Mouse (Mus musculus): ENCODE measurements around the gene Siah3. TPM values are rescaled to one million over a fixed set of nuclear protein-coding genes. Genes with fewer than 3 reads are reported as not detected.
"Not testable (repeated sequence)": the region's sequence is repeated elsewhere in the genome, so short reads cannot be mapped to it uniquely, and the experiment has no call there.

Gene Siah3
- total and polyA plus RNA-seq, 2 experiments from 2014 or later: 3.3 to 6.1 TPM

DNA sequence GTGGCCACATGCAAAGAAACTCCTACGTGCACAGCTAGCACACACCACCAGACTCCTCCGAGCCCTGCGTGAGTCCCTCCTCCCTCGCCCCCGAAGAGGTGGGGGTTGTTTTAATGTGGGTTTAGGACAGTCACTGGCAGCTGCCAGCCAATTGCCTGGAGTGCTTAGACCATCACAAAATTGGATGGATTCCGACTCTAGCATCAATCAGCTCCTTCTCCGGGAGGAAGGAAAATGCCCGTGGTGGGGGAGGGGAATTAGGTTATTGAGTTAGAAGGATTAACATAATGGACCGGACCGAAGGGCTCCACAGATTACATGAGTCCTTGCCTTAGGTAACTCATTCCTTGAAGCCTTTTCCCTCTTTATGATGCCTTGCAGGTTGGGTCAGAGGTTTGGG, 22.9 kb upstream of the Siah3 start:
- no peak overlapping the region for H3K4me2 ChIP-seq (ENCODE audit: low read depth)
- no peak for TF ChIP-seq CTCF (IDR thresholded peaks at IDR 0.05; ENCODE audit: low read depth)
- peak; percentile 43; the same call in 1 of the 2 replicates for ATAC-seq
- no peaks in the 10 kb centered on the region for H3K9me3 ChIP-seq (ENCODE audit: low read length)
- H3K4me1 ChIP-seq (ENCODE audit: insufficient read depth): no peaks in the 10 kb centered on the region
- no peaks in the 10 kb centered on the region for H3K36me3 ChIP-seq (ENCODE audit: insufficient read depth)
- DNase-seq: peak; percentile 40
- no peaks in the 10 kb centered on the region for H3K27me3 ChIP-seq (ENCODE audit: insufficient read depth, low read length)
- H3K9ac ChIP-seq: no peak overlapping the region
- H3K4me3 ChIP-seq (ENCODE audit: low read depth, low read length): no peak overlapping the region
- WGBS: 25% methylated on average over 10 of the region's 10 CpGs
- no peak overlapping the region for H3K27ac ChIP-seq (ENCODE audit: low read depth, low read length)

DNA sequence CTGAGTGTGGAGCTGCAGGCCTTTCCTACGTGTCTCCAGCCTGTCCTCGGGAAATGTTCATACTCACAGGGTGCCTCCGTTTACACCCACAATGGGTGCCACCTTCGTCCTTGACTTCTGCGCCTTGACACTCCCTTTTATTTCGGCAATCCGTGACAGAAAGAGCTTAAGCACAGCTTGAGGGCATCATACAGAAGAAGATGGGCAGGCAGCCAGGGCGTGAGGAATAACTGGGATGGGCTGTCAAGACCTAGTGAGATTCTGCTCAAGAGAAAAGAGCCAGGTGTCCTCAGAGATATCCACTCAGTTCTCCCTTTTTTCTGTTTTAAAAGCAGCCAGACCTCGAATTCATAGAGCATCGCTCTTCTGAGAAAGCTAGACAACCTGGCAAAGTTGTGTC, 21.2 kb upstream of the Siah3 start:
- ATAC-seq: peak; percentile 27
- 61% methylated on average over 10 of the region's 10 CpGs for WGBS
- no peaks in the 10 kb centered on the region for H3K36me3 ChIP-seq (ENCODE audit: insufficient read depth)

DNA sequence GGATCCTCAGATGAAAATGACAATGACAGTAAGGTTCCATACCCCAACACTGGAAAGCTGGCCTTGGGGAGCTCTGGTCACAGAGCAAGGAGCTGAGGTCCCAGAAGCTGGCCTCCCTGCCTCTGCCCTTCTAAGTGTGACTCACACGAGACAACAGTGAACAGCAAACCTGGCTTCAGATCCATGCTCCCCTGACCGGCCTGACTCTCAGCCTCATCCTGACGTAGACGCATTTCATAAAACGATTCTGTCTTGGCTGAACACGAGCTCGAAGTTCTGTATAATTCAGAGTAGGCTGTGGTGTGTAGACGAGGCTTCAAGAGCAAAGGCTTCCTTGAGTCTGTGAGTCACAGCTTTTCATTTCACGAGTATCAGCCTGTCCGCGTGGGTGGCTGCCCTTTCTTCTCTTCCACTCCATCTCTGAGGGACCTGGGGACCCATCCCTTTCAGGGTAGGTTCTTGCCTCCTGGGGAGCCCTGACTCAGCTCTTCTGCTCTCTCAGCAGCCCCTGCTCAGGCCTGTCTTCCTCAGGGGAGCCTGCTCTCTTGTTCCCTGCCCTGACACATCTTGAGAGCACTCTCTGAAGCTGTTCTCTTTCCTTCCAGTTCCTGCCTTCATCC, 11.2 kb upstream of the Siah3 start:
- no peak overlapping the region for H3K9ac ChIP-seq
- no peaks in the 10 kb centered on the region for H3K9me3 ChIP-seq (ENCODE audit: low read length)
- no peak for TF ChIP-seq CTCF (IDR thresholded peaks at IDR 0.05; ENCODE audit: low read depth)
- ATAC-seq (no peak; the same call in 1 of the 2 replicates), DNase-seq (peak; percentile 6)
- H3K36me3 ChIP-seq (ENCODE audit: insufficient read depth): no peaks in the 10 kb centered on the region
- WGBS: 69% methylated on average over 11 of the region's 11 CpGs
- H3K4me1 ChIP-seq (ENCODE audit: insufficient read depth): 0 out of 2 replicates have a peak, but pooled peaks cover 9% of the 10 kb centered on the region
- H3K4me3 ChIP-seq (ENCODE audit: low read depth, low read length): no peak overlapping the region
- H3K27ac ChIP-seq (ENCODE audit: low read depth, low read length): 0 out of 2 replicates have a peak overlapping the region, but pooled peaks have one; percentile 17
- H3K27me3 ChIP-seq (ENCODE audit: insufficient read depth, low read length): no peaks in the 10 kb centered on the region
- no peak overlapping the region for H3K4me2 ChIP-seq (ENCODE audit: low read depth)

More for the DNA sequence above, 21.2 kb upstream of the Siah3 start:
- no peak overlapping the region for H3K9ac ChIP-seq
- no peak overlapping the region for H3K4me2 ChIP-seq (ENCODE audit: low read depth)
- no peaks in the 10 kb centered on the region for H3K27me3 ChIP-seq (ENCODE audit: insufficient read depth, low read length)
- H3K4me1 ChIP-seq (ENCODE audit: insufficient read depth): no peaks in the 10 kb centered on the region
- no peak overlapping the region for H3K27ac ChIP-seq (ENCODE audit: low read depth, low read length)
- TF ChIP-seq CTCF (IDR thresholded peaks at IDR 0.05; ENCODE audit: low read depth): no peak
- DNase-seq: no peak
- no peaks in the 10 kb centered on the region for H3K9me3 ChIP-seq (ENCODE audit: low read length)
- H3K4me3 ChIP-seq (ENCODE audit: low read depth, low read length): no peak overlapping the region

DNA sequence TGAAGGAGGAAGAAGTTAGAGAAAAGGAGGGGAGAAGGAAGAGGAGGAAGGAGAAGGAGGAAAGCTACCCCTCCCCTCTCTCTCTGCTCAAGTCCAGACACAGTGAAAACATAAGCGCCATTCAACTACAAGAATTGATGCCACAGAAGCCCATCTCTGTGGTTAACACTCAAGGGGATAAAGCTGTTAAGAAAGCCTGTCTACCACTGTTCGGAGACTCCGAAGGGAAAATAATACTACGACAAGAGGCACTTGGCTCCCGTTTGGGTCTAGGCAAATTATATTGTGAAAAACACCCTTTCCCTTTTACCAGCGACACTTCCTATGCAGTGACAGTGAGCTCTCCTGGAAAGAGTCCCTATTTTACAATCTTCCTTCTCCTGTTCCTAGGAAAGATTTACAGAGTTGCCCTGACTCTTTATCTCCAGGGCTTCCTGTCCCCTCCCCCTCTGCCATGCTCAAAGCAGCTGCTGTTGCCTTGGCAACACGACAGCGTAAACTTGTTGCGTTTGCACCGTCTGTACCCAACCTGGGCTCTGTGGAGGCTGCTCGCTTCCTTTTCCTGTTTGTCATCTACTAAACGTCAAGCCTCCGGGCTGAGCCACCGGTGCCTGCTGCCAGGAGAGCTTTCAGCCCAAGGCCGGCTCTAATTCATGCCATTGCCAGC, 10.4 kb upstream of the Siah3 start:
- Histone ChIP-seq H3K9me3 (ENCODE audit: low read length) (no peaks in the 10 kb centered on the region), H3K4me3 (ENCODE audit: low read depth, low read length) (peak overlapping the region; percentile 17), H3K27ac (ENCODE audit: low read depth, low read length) (peak overlapping the region; percentile 17), H3K36me3 (ENCODE audit: insufficient read depth) (no peaks in the 10 kb centered on the region), H3K9ac (peak overlapping the region; percentile 11; the same call in 1 of the 2 replicates), H3K27me3 (ENCODE audit: insufficient read depth, low read length) (no peaks in the 10 kb centered on the region), H3K4me2 (ENCODE audit: low read depth) (peak overlapping the region; percentile 34), H3K4me1 (ENCODE audit: insufficient read depth) (0 out of 2 replicates have a peak, but pooled peaks cover 9% of the 10 kb centered on the region)
- DNase-seq: peak; percentile 92
- ATAC-seq: peak; percentile 98
- 3% methylated on average over 15 of the region's 15 CpGs for WGBS
- no peak for TF ChIP-seq CTCF (IDR thresholded peaks at IDR 0.05; ENCODE audit: low read depth)

DNA sequence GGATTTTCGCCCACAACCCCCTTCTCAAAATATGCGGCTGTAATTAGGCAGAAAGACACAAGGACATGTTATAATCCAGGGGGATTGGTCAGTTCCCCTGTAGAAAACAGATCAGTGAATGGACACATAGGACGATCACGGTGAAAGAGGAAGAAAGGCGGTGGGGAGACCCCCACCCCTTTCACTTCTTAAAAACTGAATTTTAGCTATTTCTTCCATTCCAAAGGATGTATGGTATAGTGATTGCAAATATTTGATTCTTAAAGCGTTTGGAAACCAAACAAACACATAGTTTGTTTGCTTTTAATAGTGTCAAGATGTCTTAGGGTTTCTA, 9.9 kb upstream of the Siah3 start:
- Histone ChIP-seq H3K27me3 (ENCODE audit: insufficient read depth, low read length) (no peaks in the 10 kb centered on the region), H3K4me1 (ENCODE audit: insufficient read depth) (0 out of 2 replicates have a peak, but pooled peaks cover 9% of the 10 kb centered on the region), H3K9ac (0 out of 2 replicates have a peak overlapping the region, but pooled peaks have one; percentile 11), H3K9me3 (ENCODE audit: low read length) (no peaks in the 10 kb centered on the region), H3K36me3 (ENCODE audit: insufficient read depth) (no peaks in the 10 kb centered on the region), H3K4me3 (ENCODE audit: low read depth, low read length) (peak overlapping the region; percentile 17), H3K27ac (ENCODE audit: low read depth, low read length) (peak overlapping the region; percentile 17), H3K4me2 (ENCODE audit: low read depth) (peak overlapping the region; percentile 34)
- ATAC-seq: no peak
- TF ChIP-seq CTCF (IDR thresholded peaks at IDR 0.05; ENCODE audit: low read depth): no peak
- WGBS: 18% methylated on average over 6 of the region's 6 CpGs
- no peak for DNase-seq

DNA sequence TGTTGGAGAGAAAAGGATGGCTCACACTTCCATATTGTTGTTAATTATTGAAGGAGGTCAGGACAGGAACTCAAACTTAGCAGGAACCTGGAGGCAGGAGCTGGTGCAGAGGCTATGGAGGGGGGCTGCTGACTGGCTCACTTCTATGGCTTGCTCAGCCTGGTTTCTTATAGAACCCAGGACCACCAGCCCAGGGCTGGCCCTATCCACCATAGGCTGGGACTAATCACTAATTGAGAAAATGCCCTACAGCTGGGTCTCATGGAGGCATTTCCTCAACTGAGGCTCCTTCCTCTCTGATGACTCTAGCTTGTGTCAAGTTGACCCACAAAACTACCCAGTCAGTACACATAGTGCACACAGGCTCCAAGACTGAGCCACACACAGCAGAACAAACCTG, 9.5 kb upstream of the Siah3 start:
- H3K9ac ChIP-seq; H3K36me3 ChIP-seq (ENCODE audit: insufficient read depth); DNase-seq; ATAC-seq; H3K4me3 ChIP-seq (ENCODE audit: low read depth, low read length); H3K27me3 ChIP-seq (ENCODE audit: insufficient read depth, low read length); H3K9me3 ChIP-seq (ENCODE audit: low read length); H3K4me1 ChIP-seq (ENCODE audit: insufficient read depth): not testable (repeated sequence)
- Histone ChIP-seq H3K4me2 (ENCODE audit: low read depth) (peak overlapping the region; percentile 34), H3K27ac (ENCODE audit: low read depth, low read length) (0 out of 2 replicates have a peak overlapping the region, but pooled peaks have one; percentile 17)

DNA sequence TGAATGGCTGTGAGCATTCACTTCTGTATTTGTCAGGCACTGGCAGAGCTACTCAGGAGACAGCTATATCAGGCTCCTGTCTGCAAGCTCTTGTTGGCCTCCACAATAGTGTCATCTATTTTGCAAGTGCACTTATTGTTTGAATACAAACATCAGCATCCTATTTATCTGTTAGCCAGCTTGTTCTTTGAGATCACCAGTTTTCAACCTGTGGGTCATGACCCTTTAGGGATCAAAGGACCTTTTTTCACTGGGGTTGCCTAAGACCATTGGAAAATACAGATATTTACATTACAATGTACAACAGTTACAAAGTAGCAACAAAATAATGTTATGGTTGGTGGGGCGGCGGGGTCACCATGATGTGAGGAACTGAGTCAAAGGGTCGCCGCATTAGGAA, 1.9 kb upstream of the Siah3 start:
- Histone ChIP-seq H3K27ac (ENCODE audit: low read depth, low read length) (no peak overlapping the region), H3K4me1 (ENCODE audit: insufficient read depth) (peaks cover 6% of the 10 kb centered on the region), H3K36me3 (ENCODE audit: insufficient read depth) (no peaks in the 10 kb centered on the region), H3K9ac (no peak overlapping the region), H3K9me3 (ENCODE audit: low read length) (no peaks in the 10 kb centered on the region), H3K4me3 (ENCODE audit: low read depth, low read length) (no peak overlapping the region), H3K27me3 (ENCODE audit: insufficient read depth, low read length) (no peaks in the 10 kb centered on the region), H3K4me2 (ENCODE audit: low read depth) (no peak overlapping the region)
- ATAC-seq (no peak), DNase-seq (no peak)
- 93% methylated on average over 4 of the region's 4 CpGs for WGBS
- TF ChIP-seq CTCF (IDR thresholded peaks at IDR 0.05; ENCODE audit: low read depth): no peak

Data from forebrain, postnatal 0 days (tissue).